Mouse (Mus musculus) urinary bladder, postnatal 14 days (tissue): ENCODE results near the gene Celf6.

Experiments used
- DNase-seq: peaks from one replicate; pipeline ENCODE4 v3.0.0; 2021; ENCODE audit warnings: low spot score

Celf6 gene

DNA sequence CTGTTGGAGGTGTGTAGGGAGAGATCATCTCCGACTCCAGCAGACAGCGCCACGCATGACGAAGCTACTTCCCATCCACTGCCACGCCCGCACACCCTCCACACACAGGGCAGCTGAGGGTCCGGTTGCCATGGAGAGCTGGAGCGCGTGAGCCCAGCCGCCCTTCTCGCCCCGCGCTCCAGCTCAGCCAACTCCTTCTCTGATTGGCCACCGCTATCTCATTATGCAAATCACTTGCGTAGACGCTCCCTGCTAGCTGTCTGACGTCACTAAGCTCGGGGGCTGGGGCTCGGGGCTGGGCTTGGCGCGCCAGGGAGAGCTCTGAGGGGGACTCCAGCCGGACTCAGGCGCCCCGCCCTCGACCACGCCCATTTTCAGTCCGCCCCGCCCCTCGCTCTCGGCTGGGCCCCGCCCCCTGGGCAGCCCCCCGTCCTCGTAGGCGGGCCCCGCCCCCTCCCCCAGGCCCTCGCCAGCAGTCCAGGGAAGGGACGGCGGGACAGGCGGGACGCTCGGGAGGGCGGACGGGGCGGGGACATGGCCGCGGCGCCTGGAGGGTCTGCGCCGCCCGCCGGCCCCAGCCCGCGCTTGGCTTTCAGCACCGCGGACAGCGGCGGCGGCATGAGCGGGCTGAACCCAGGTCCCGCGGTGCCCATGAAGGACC, at the start of gene Celf6:
Gene Celf6, plus strand, starts transcription at position 74 of the 661 bp plus-strand sequence.
- DNase-seq = peak; percentile 86

DNA sequence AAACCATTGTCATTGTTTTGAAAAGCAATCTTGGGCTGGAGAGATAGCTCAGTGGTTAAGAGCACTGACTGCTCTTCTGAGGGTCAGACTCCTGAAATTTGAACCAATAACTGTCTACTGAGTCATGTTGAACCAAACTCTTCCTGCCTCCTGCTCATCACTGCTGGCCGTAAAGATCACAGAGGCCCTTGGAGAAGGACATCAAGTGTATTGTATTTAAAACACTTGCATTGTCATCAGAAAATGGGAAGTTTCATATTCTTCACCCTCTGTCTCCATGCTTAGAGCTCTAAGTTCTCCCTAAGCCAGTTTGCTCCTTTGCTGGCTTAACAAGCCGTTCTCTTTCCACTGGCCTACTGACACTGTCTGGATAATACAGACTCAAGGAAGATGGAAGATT, 49.4 kb upstream of the Celf6 start:
- no peak for DNase-seq

GRCm38 (mm10) chr9:59531645-59532044, 46.1 kb upstream of the Celf6 start:
- no peak for DNase-seq

DNA sequence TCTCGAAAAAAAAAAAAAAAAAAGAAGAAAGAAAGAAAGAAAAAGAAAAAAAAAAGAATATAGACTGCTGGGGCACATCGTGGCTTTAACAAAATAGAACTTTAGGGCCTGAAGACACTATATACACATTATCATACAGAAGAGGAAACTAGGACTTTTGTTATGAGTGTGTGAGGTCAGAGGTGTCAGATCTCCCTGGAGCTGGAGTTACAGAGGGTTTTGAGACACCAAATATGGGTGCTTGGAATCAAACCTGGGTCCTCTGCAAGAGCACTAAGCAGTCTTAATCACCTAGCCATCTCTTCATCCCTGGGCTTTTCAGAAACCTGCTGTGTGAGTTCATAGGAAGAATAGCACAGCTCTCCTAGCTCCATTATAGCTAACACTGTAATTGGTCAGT, 44.3 kb upstream of the Celf6 start:
- DNase-seq = no peak

- DNase-seq = peak; percentile 52
Measured at GRCm38 (mm10) chr9:59533889-59534288, 43.8 kb upstream of the Celf6 start.

DNA sequence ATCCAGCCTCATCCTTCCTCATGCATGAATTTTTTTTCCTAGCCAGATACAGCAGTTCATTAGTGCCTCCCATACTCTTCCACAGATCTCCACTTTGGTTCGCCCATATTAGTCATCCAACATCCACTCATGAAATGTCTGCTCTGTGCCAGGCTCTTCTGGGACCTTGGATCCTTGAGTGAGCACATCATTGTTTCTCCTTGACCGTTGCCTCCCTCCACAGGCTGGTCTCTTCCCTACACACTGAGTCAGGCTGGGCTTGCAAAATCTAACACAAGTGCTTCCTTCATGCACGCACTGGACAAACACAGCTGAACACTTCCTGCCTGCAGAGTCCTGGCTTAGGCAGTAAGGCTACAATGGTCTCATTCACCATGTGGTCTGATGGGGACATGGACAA, 40.1 kb upstream of the Celf6 start:
- DNase-seq = peak; percentile 16

DNA sequence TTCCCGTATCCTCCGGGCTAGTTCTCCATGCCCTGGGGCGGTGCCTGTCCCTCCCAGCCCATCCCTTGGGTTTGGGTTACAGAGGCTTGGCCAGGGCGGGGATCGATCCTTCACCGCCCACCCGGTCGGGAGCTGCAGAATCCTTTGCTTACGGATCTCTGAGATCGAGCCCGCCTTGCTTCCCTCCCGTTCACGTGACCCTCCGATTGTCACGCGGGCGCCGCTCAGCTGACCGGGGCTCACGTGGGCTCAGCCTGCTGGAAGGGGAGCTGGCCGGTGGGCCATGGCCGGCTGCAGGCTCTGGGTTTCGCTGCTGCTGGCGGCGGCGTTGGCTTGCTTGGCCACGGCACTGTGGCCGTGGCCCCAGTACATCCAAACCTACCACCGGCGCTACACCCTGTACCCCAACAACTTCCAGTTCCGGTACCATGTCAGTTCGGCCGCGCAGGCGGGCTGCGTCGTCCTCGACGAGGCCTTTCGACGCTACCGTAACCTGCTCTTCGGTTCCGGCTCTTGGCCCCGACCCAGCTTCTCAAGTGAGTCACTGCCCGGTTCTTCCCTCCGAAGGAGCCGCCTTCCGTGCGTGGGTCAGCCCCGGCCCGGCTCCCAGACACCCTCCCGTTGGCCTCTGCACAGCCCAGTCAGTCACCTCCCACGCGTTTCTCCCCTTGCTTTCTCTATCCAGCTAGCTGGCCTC, 38.1 kb upstream of the Celf6 start, which contains the start of the genes Hexa and Tmem202:
Gene Hexa, plus strand, starts transcription at position 100 of the 697 bp plus-strand sequence.
Gene Tmem202, minus strand, starts transcription at position 407 of the 697 bp plus-strand sequence.
- peak; percentile 83 for DNase-seq

DNA sequence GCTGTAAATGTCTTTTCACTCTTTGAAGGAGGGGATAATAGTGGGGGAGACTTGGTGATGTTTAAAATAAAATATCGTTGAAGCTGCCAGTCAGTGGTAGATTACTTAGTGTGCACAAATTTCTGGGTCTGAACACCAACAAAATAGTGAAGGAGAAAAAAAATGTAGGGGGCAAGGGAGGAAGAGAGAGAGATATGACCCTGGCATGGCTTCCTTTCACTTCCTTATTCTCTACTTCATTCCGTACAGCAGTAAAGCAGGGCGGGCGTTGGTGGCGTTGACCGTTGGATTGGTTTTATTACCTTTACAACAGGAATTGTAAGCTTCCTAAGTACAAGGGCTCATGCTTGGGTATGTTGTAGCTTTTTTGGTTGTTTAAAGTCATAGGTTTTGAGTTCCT, 36.1 kb upstream of the Celf6 start:
- DNase-seq = no peak

DNA sequence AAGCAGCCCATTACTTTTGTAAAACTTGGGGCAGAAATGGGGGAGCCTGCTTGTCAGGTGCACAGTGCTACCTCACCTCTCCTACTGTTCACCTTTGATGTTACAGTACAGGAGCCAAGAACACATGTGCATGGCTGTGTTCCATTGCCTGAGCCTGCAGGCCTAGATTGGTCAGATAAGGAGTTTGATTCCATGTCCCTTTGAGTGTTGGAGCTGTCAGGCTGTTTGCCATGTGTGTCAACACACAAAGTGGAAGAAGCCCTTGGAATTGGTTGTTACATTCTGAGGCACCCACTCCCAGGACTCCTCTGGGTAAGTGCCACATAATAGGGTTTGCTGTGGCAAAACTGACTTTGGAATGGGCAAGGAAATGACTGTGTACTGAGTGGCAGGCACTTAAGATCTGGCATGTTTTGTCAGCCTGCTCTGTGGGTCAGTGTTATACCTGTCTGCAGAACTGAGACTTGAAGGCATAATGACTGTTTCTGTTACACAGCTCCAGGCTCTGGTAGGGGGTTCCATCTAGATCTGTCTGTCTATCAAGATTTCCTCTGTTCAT, 34.9 kb upstream of the Celf6 start:
- no peak for DNase-seq

DNA sequence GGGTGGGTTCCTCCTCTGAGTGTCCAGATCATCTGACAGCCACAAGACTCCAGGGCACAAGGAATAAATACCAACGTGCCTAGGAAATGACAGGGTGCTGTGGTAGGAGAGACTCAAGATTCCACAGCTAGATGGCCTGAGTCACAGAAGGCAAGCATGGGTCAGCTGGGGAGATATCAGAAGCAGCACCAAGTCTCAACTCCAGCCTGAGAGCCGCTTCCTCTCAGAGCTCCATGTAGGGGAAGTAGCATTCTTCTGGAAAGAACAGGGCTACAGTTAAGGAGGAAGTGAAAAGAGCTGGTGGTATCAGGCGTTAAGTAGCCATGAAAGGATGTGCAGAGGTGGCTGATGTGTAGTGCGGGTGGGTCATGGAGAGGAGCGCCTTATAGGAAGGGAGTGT, 33.0 kb upstream of the Celf6 start:
- DNase-seq = no peak

- DNase-seq = no peak
Measured at GRCm38 (mm10) chr9:59547869-59548268, 29.8 kb upstream of the Celf6 start.

- DNase-seq = no peak
Measured at GRCm38 (mm10) chr9:59548961-59549487, 28.7 kb upstream of the Celf6 start.

DNA sequence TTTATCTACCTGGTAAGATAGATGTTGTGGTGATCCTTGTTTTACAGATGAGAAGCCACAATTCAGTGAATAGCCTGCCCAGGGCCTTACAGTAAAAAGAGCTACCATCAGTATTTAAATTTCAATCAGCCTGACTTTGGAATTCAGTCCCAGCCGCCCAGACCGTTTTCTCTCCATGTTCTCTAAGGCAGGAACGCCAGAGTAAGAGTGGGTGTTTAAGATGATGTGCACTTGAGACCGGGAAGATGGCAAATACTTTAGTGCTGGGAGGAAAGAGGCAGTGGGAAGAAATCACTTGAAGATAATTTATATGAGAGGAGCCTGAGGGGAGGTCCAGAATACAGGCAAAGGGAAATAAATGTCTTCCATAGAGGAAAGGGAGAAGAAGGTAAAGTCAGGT, 27.6 kb upstream of the Celf6 start:
- no peak for DNase-seq

DNA sequence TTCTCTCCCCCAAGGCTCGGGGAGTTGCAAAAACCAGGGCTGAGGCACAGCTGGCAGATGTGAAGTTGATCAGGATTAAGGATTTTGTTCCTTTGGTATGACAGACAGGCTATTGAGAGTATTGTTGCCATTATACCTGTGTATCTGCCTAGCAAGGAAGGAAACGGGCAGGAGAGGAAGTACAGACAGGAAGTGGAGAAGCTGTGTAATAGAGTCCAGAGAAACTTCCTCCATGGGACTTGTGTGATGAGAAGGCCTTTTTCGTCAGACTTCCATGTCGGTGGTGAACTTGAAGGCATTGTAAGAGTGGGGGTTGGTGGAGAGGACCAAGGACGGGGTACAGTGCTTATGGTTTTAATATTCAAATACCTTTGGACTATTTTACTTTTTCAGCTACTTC, 26.7 kb upstream of the Celf6 start:
- DNase-seq = no peak

DNA sequence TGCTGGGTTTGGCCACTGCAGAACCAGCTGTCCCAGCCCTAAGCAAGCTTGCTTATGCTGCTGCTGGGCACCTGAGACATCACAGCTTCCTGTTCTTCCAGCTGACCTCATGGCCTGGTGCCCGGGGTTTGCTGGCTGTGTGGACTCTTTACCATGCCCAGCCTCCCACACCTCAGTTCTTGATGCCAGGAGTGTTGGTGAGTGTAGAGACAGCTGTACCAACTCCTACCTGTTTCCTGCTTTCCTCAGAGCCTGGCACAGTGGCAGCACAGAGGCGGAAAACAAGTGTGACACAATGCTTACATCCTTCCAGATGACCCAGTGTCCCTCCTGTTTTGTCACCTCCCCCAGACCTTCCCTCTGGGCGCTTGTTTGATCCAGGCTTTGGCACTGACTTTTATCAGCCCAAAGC, 26.1 kb upstream of the Celf6 start:
- peak; percentile 43 for DNase-seq

DNA sequence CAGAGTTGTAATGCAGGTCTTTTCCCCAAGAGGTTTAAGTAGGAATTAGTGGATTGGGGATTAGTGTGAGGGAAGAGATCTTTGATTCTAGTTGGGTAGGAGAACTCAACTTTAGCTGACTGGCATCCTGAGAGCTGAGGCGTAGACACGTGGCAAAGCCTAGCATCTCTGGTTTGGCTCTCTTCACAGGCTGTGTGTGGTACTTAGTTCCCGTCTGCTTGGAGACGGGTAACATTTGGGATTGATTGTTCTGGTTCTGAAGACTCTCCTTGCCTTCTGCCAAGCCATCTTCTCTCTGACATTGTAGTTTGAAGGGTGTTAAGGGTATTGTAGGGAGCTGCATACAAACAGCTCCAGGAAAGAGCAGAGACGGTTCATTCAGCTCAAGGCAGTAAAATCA, 25.1 kb upstream of the Celf6 start:
- DNase-seq = no peak

DNA sequence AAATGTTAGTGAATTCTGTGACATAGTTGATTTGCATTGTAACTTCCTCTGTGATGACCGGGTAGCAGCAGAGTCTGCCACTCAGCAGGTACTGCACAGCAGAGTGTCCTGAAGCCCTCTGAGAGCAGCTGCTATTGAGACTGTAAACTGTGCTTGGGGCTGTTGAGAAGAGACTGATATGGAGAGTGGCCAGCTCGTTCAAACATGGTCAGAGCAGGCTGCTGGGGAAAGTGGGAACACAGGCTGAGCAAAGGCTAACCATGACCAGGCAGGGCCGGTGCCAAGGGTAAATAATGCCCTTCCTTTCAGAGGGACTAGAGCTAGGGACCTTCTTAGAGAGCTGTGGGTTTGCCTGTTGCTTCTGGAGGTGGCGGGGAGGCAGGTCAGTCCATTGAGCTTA, 24.0 kb upstream of the Celf6 start:
- no peak for DNase-seq

DNA sequence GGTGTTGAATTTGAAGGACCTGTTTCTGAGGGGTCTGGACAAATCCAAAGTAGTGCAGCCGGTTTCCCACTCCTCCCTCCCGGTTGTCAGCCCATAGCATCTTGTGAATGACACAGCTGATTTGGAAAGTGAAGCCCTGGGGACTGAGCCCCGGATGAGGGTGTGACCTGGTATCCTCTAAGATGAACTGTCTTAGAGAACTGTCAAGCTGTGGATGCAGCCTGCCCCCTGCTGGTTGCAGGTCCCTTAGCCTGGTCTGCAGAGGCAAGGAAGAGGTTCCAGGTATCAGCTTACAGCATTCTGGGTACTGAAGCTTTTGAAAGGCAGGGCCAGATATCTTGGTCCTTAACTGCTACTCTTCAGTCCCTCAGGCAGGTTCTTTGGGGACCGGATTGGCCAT, 12.1 kb upstream of the Celf6 start:
- DNase-seq = peak; percentile 81

GRCm38 (mm10) chr9:59567111-59567510, 10.6 kb upstream of the Celf6 start:
- peak; percentile 67 for DNase-seq

DNA sequence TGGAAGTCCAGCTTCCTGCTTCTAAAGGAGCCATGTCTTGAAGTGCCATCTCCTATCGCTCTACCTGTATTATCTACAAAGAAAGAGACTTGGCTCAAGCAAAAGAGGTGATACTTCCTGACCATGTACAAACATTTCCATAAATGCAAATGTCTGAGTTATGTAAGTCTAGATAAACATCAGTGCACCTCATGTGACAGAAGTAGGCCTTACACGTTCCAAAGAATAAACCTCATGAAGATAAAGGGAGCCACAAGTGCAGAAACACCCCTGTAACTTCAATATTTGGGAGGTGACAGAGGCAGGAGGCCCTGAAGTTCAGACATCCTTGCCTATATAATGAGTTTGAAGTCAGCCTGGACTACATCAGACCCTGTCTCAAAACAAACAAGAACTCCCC, 5.9 kb upstream of the Celf6 start:
- no peak for DNase-seq

GRCm38 (mm10) chr9:59577401-59577800, 316 bp upstream of the Celf6 start:
- no peak for DNase-seq

DNA sequence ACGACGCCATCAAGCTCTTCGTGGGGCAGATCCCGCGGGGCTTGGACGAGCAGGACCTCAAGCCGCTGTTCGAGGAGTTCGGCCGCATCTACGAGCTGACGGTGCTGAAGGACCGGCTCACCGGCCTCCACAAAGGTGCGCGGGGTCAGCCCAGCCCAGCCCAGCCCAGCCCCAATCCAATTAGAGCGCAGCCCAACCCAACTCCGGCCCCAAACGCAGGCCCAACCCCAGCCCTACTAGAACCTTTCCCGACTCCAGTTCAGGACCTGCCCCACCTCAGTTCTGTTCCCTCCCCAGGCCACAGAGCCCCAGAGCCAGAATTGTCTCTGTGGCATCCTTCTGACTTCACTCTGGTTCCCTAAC, 769 bp downstream of the Celf6 start:
- no peak for DNase-seq

GRCm38 (mm10) chr9:59584871-59585308, 7.2 kb downstream of the Celf6 start:
- DNase-seq = peak; percentile 71
